Mouse (Mus musculus): Measurements from ENCODE around the gene Slc16a2. TPM values are rescaled to one million over a fixed set of nuclear protein-coding genes. Genes with fewer than 3 reads are reported as not detected.

Gene Slc16a2
- polyA plus RNA-seq (2012; ENCODE audit: low replicate concordance) = 0.13 and 0.16 TPM in 2 replicates

DNA sequence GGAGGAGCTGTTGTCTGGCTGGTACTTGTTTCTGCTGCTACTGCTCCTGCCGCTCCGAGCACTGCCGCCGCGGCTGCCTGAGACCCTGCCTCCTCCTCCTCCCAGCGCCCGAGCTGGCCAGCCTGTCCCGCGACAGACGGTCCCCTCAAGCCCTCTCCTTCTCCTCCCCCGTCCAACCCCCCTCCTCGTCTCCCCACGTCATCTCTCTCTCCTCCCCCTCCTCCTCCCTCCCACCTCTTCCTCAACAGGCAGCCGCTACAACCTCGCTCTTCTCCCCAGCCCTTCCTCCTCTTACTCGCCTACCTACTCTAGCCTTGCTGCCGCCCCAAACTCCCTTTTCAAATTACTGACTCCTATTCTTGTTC lies at the start of gene Slc16a2:
Gene Slc16a2 (minus strand): TSS at position 152 of the 365 bp plus-strand sequence.

Other genes with a start within 250 kb of the Slc16a2 start
- not detected in 2 replicates for gene Zcchc13, start 191.4 kb downstream of the Slc16a2 start, polyA plus RNA-seq (2012; ENCODE audit: low replicate concordance)
- gene Rlim, start 159.3 kb upstream of the Slc16a2 start, polyA plus RNA-seq (2012; ENCODE audit: low replicate concordance) = 1.0 and 3.6 TPM in 2 replicates

All from hematopoietic multipotent progenitor cell, adult 10-12 weeks (in vitro differentiated cells).